Mouse (Mus musculus): ENCODE results near the gene Ssb.
"Not testable (repeated sequence)": the region's sequence is repeated elsewhere in the genome, so short reads cannot be mapped to it uniquely, and the experiment has no call there.

The Ssb gene

DNA sequence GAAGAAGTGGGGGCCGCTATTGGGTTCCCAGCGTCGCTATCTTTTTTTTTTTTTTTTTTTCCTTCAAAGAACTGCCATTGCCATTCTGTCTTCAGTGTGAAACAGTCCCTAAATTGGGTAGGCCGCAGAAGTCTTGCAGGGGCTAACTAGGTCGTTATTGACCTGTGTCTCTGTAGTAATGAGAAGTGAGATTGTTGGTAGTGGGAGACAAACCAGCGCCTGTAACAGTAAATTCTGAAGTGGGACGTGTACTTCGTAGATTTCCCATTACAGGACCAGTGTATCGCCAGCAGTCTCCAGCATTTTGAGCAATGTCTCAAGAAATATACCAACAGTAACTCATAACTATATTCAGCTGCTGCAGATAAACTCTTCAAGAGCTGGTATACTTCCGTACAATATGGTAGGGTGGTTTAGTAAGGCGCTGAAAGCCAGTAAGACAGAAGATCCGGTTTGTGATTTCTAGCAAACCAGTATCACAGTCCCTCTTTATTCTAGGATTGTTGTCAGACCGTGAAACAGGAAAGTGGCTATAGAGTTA, 825 bp downstream of the Ssb start:
- DNase-seq (ENCODE audit: low spot score in 2 of 2): no peak

DNA sequence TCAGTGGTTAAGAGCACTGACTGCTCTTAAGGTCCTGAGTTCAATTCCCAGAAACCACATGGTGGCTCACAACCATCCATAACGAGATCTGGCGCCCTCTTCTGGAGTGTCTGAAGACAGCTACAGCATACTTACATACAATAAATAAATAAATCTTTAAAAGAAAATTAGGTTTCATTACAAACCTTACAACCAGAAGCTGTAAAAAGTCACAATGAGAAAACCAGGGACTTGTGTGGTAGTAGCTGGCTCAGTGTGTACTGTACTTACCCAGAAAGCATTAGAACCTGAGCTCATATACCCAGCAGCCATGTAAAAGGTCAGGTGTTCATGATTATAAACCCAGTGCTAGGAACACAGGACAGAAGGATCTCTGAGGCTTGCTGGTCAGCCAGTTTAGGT, 22.6 kb downstream of the Ssb start:
- DNase-seq (ENCODE audit: low spot score in 2 of 2): no peak

DNA sequence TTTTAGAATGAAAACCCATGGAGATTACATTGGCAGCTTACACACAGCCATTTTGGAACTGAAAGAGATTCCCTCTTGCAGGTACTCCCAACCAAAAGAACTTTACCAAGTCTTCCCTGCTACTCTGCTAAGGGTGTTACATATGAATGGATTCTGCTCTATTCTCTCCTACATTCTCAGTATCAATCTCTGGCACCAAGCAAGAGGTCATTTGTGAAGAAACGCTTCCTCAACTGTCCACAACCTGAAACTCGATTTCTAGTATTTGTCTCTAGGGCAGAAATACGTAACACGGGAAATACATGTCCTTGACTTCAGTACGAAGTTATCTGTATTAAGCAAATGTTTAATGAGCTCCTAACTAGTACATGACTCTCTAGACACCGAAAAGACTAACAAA, 23.2 kb downstream of the Ssb start:
- DNase-seq (ENCODE audit: low spot score in 2 of 2): no peak

DNA sequence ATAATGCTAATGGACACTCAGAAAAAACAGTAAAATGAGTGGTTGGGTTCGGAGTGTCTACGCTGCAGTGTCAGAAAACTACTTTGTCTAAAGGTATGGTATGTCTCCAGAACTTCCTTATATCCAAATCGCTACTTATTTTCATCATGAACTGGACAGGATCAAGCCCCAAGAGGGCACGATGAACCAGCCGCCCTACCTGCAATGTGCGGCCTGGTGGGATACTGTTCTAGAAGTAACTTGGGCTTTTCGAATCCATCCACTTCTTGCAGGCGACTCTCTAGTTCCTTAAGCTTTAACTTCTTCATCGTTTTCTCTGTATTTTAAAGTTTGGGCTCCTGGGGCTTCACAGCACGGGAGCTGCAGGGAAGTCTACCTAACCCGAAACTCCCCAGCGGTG, 23.7 kb downstream of the Ssb start:
- DNase-seq (ENCODE audit: low spot score in 2 of 2): no peak

DNA sequence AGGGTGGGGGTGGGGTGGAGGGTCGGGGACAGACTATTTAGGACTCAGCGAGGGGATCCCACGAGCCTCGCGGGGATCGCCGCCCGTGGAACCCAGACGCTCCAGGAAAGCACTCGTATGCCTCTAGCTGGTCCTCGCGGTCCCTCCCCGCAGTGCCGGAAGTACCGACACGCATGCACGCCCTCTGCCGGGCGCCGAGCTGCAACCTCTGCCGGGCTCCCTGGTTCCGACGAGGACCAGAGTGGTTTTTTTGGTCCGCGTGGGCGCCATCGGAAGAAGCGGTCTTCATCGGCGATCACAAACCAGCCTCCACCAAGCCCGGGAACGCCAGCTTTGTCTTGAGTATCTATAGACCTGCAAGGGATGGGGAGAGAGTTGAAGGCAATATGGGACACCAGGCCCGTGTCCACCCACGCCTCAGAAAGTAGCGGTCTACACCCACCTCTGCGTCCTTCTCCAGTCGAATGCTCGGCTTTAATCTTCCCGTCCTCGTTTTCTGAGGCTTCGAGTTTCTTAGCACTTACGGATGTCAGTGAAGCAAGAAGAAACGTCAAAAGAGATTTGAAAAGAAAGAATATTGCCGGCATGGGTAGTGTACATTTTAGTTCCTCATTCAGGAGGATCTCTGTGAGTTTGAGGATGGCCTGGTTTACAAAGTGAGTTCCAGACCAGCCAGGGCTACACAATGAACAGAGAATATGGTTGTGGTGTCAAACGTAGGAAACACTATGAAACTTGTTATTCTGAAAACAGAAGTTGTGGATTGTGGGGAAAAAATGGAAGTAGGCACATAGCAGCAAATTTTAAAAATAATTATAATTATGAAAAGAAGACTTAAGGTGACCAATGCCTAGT, 24.3 kb downstream of the Ssb start, which contains the start of gene Mettl5:
Gene Mettl5 (minus strand): TSS at position 165 of the 855 bp plus-strand sequence.
- DNase-seq (ENCODE audit: low spot score in 2 of 2): peak; percentile 94

DNA sequence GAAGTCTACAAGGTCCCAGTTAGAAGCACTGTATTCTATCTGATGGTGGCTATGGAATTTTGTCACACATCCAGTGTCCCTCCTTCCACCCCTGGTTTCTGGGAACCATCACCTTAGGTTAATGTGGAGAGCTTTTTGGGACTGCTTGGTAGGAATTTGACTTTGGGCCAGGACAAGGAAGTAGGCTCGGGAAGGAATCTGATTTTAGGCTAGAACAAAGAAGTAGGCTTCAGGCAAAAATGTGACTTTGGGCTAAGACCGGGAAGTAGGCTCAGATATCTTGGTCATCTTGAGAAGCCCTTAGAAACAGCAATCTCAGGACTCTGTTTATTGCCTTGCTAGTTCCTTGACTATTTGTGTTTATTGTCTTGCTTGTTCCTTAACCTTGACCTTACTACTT, 27.6 kb downstream of the Ssb start:
- peak in 1 of 2 experiments; percentile 7 for DNase-seq (ENCODE audit: low spot score in 2 of 2)

DNA sequence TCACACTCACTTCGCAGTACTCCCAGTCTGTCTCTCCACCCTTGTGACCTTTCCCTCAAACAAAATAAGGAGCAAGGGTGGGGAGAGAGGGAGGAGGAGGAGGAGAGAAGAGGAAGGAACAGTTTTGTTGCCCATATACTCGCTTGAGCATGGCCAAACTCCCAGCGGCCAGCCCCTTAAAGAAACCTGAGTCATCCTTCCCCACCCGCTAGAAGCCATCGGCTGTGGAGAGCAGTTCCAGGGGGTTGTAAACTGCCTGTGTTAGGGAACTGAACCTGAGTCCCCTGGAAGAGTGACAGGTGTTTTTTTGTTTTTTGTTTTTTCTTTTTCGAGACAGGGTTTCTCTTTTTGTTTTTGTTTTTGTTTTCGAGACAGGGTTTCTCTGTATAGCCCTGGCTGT, 29.5 kb downstream of the Ssb start:
- no peak for DNase-seq (ENCODE audit: low spot score in 2 of 2)

DNA sequence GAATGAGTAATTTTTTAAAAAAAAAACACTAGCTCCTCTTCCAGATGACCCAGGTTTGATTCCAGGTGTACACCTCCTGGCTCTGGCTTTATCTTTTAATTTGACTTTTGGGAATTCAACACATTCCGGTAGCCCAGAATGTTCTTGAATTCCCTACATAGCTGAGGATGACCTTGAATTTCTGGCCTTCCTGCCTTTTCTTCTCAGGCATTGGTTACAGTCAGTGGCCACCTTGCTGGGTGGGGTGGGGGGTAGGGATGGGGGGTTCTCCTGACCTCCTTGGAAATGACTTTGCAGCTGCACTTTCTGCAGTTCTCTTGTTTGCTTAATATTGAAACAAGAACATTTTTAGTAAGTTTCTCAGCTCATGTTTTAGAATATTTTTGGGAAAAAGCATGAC, 31.8 kb downstream of the Ssb start:
- DNase-seq (ENCODE audit: low spot score in 2 of 2): no peak

DNA sequence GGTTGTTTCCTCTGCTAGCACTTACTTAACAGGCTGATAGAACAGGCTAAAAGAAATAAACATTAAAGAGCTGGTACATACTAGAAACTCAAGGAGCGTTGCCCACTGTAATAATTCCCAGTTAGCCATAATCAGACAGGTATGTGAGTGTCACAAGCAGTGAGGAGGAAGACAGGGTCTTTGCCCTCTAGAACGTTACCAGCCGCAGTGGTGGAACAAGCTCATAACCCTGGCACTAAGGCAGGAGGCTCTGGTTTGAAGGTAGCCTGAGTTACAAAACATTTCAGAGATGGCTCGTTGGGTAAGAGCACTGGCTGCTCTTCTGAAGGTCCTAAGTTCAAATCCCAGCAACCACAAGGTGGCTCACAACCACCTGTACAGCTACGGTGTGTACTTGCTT, 32.5 kb downstream of the Ssb start:
- DNase-seq (ENCODE audit: low spot score in 2 of 2): peak in 1 of 2 experiments; percentile 16

DNA sequence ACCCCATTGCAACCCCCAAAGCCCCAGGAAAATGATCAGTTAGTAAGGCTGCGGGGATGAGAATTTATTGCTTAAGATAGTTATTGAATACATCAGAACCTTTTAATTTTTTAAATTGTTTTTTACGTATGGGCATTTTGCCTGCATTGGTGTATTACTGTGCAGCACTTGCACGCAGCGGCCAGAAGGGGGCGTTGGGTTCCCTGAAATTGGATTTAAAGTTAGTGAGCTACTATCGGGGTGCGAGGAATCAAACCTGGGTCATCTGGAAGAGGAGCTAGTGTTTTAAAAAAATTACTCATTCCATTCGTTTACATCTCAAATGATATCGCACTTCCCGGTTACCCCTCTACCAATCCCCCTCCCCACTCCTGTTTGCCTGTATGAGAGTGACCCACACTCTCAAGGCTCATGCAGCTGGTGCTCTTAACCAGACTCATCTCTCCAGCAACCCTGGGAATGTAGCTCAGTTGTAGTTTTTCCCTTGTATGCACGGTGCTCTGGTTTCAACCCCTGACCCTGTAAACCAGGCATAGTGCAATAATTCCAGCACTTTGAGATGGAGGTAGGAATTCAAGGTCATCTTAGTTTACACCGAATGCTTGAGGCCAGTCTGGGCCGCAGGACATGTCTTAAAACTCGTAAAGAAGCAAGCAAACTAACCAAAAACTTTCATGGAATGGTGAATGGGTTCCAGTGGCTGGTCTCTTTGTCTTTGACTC, 34.3 kb downstream of the Ssb start:
- peak in 1 of 2 experiments; percentile 21 for DNase-seq (ENCODE audit: low spot score in 2 of 2)

DNA sequence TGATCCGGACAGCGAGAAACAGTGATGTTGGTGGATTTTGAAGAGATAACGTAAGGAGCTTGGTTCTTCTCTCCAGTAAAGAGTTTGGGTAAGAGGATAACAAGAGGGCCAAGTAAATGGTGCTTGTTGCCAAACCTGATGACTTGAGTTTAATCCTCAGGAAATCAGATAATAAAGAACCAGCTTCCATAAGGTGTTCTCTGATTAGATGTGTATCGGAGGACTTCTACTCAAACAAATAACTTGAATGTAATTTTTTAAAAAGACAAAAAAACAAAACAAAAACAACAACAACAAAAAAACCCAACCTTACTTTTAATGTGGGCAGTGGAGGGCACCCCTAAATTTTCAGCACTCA, 34.8 kb downstream of the Ssb start:
- DNase-seq (ENCODE audit: low spot score in 2 of 2): peak in 1 of 2 experiments; percentile 3

DNA sequence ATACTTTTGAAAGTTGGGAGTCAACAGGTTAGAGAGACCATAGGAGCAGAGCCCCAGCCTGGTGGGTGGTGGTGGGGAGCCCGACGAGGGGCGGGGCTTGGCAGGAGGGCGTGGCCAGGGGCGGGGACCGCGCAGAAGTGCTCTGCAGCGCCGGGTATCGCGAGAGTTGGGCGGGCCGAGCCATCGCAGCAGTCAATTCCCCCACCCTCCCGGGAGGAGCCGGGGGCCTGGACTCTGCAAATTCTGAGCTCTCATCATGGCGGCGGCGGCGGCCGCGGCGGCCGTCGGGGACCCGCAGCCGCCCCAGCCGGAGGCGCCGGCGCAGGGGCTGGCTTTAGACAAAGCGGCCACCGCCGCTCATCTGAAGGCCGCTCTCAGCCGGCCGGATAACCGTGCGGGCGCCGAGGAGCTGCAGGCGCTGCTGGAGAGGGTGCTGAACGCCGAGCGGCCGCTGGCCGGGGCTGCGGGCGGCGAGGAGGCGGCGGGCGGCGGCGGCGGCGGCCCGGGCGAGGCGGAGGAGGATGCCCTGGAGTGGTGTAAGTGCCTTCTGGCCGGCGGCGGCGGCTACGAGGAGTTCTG, 35.8 kb downstream of the Ssb start, which contains the start of gene Ubr3:
Gene Ubr3 (plus strand): TSS at position 208 of the 579 bp plus-strand sequence.
- peak; percentile 98 for DNase-seq (ENCODE audit: low spot score in 2 of 2)

DNA sequence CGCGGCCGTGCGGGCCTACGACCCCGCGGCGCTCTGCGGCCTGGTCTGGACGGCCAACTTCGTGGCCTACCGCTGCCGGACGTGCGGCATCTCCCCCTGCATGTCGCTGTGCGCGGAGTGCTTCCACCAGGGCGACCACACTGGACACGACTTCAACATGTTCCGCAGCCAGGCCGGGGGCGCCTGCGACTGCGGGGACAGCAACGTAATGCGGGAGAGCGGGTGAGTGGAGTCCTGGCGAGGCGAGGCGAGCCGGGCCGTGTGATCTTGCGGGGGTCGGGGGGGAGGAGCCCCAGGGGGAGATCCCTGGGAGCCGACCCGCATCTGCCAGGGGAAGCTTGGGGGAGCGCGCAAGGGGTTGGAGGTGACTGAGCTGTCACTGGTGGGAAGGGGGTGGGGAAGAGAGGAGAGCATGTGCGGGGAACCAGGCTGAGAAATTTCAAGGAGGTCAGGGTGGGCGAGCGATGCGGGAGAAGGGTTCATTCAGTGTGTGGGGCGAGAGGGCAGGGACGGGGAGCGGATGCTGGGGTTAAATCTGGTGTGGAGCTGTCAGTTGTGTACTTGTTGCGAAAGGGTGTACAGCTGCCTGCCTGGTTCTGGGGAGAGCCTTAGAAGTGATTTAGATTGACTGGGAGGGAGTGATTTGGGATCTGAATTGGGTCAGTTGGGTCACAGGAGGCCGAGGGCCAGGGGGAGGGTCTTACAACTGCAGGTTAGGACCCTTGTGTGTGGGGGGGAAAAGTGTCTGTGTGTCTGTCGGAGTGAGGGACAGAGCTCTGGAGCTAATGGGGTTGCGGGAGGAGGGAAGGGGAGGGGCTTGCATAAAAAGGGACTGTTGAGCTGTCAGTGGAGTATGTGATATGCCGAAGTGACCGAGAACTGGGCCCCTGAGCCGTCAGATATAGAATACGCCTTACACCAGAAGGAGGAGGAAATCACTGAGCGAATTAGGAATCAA, 36.5 kb downstream of the Ssb start:
- peak; percentile 60 to 68 for DNase-seq (ENCODE audit: low spot score in 2 of 2)

DNA sequence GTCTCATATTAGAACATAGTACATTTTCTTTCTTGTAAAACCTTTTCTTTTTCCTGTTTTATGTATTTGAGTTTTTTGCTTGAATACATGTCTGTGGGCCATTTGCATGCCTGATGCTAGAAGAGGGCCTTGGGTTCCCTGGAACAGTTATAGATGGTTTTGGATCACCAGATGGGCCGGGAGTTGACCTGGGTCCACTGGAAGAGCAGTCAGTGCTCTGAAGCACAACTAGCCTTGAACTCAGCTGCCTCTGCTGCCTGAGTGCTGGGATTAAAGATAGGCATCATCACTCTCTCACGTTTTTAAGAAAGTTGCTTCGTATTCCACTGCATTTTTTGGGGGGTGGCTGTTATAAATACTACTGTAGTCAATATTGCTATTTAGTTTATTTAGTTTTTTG, 42.2 kb downstream of the Ssb start:
- DNase-seq (ENCODE audit: low spot score in 2 of 2): peak in 1 of 2 experiments; percentile 13

DNA sequence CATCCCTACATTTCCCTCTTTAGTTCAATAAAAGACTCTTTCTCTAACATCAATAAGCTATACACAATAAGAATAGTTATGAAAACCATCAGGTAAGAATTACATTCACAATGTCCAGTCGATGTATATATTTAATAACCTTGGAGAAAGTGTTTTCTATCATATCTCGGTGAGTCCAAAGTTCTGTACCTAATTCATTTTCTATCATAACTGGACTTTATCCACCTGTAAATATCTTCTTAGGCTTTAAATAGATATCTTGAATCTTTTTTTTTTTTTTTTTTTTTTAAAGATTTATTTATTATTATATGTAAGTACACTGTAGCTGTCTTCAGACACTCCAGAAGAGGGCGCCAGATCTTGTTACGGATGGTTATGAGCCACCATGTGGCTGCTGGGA, 46.0 kb downstream of the Ssb start:
- not testable (repeated sequence) for DNase-seq (ENCODE audit: low spot score in 2 of 2)

DNA sequence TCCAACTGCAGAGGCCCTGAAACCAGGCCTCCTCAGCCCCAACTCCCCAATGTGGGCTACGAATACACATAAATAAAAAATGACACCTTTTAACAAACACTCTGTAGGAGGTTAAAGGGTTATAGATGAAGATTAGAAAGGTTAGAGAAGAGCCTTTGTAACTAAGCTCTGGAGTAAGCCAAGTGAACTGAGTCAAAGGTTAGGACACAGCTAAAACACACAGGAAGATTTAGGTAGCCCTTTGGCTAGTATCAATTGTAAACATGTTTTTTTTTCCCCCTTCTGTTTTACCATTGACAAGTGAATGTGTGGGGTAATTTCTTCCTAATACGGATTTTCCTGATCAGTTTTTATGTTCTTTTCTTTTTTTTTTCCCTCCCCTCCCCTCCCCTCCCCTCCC, 51.4 kb downstream of the Ssb start:
- peak in 1 of 2 experiments; percentile 14 for DNase-seq (ENCODE audit: low spot score in 2 of 2)

DNA sequence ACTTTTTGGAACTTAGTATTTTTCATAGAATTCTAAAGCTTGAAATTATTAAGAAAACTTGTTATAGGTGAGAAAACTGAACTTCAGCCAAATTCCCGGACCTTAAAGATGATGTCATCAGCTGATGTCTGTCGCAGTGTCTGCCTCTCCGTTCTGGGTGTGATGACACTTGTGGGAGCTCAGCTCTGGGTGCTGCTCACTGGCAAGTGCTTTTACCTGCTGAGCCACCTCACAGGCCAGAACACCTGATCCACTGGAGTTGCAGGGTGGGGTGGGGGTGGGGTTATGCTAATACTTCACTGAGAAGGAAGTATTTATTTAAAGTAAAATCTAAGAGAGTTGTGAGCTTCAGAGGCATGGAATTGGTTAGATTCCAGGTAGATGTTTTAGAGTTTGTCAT, 55.9 kb downstream of the Ssb start:
- no peak for DNase-seq (ENCODE audit: low spot score in 2 of 2)

Measured in right cerebral cortex, postnatal 10 days (tissue).